Mouse (Mus musculus): ENCODE results near the gene Tpra1.

- TF ChIP-seq CHD2 (IDR thresholded peaks at IDR 0.05; ENCODE audit: low read depth, low read length) (no peak), HCFC1 (IDR thresholded peaks at IDR 0.05; ENCODE audit: borderline replicate concordance, insufficient read depth, low read length) (no peak), ZC3H11A (IDR thresholded peaks at IDR 0.05; ENCODE audit: borderline replicate concordance, low read depth, low read length) (no peak), MAFK (IDR thresholded peaks at IDR 0.05; ENCODE audit: insufficient read depth, low read depth, low read length) (no peak), ZNF384 (IDR thresholded peaks at IDR 0.05; ENCODE audit: low read depth, low read length) (no peak)
Observed at GRCm38 (mm10) chr6:88879471-88879870, 22.6 kb upstream of the Tpra1 start.

Measured in ES-E14 (cell line).